Mouse (Mus musculus): ENCODE measurements around the gene Hes3.

DNA sequence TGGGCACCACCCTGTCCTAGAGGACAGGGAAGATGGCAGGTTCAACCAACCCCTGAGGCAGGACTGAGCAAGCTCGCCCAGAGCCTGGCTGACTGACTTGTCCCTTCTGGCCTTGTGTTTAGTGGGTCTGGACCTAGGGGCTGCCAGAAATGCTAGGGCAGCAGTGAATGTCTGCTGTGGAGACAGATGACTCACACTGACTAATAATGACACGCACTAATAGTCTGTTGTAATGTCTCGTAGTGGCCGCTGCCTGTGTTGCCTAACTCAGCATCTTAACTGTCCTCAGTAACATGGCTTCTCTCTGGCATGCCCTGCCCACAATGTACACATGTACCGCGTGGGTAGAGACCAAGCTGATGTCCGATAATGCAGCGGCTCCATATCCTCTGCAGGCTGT is 31.0 kb downstream of the Hes3 start:
- no peak for TF ChIP-seq POLR2A (IDR thresholded peaks at IDR 0.05; ENCODE audit: borderline replicate concordance, extremely low read depth, low read depth, low read length)
- no peak for TF ChIP-seq CTCF (IDR thresholded peaks at IDR 0.05; ENCODE audit: insufficient read depth, low read length)
